Mouse (Mus musculus) midbrain, embryonic 10.5 days (tissue): ENCODE measurements around the gene Prkca. TPM values are rescaled to one million over a fixed set of nuclear protein-coding genes. Genes with fewer than 3 reads are reported as not detected.
A peak's percentile ranks its signal among the peaks of the same experiment; 100 is the strongest.

ENCODE experiments used
- DNase-seq: peaks from one replicate; pipeline ENCODE4 v3.0.0-alpha.2; 2017; ENCODE audit warnings: low spot score
- H3K27ac ChIP-seq: fragments of 300-500 bp; sonication (generic); replicated peaks from 2 replicates; pipeline ENCODE4 v1.5.1; 2016; ENCODE audit warnings: mild to moderate bottlenecking
- H3K27me3 ChIP-seq: fragments of 300-500 bp; sonication (generic); 2 replicates; pipeline ENCODE4 v1.6.1; 2016; ENCODE audit warnings: low read depth, mild to moderate bottlenecking; ENCODE audit not compliant: poor library complexity, severe bottlenecking
- H3K36me3 ChIP-seq: fragments of 300-500 bp; sonication (generic); 2 replicates; pipeline ENCODE4 v1.6.1; 2016; ENCODE audit warnings: mild to moderate bottlenecking, moderate library complexity
- H3K4me1 ChIP-seq: fragments of 300-500 bp; sonication (generic); 2 replicates; pipeline ENCODE4 v1.6.1; 2016
- H3K4me3 ChIP-seq: fragments of 300-500 bp; sonication (generic); 2 replicates; pipeline ENCODE4 v1.5.1; 2016; ENCODE audit warnings: mild to moderate bottlenecking, moderate library complexity
- H3K9me3 ChIP-seq: fragments of 300-500 bp; sonication (generic); replicated peaks from 2 replicates; pipeline ENCODE4 v1.6.1; 2016; ENCODE audit warnings: mild to moderate bottlenecking
- WGBS: fragments of 180-500 bp; shearing (Covaris S2); methylation state at CpG from one replicate; pipeline ENCODE4 v1.1.7; 2016; 5-methylcytosine and 5-hydroxymethylcytosine counted together
- polyA plus RNA-seq: library from polyadenylated mRNA; unstranded; fragments of >200 nt; fragmentation: Nextera tagmentation; extraction: Ambion mirVana; gene quantifications from 2 replicates; pipeline ENCODE4 v1.2.1, GENCODE M21; 2016

Gene Prkca
- polyA plus RNA-seq, 1 experiment from 2014 or later: 2.5 TPM

GRCm38 (mm10) chr11:108170107-108170506, 173.6 kb downstream of the Prkca start:
- Histone ChIP-seq H3K36me3 (no peaks in the 10 kb centered on the region), H3K4me3 (no peak overlapping the region), H3K27me3 (no peaks in the 10 kb centered on the region), H3K9me3 (no peaks in the 10 kb centered on the region; the same call in 1 of the 2 replicates), H3K4me1 (peaks cover 6% of the 10 kb centered on the region), H3K27ac (no peak overlapping the region)
- 87% methylated on average over 3 of the region's 3 CpGs for WGBS
- DNase-seq: no peak

GRCm38 (mm10) chr11:108165725-108166124, 178.0 kb downstream of the Prkca start:
- no peak overlapping the region for H3K4me3 ChIP-seq
- 87% methylated on average over 9 of the region's 9 CpGs for WGBS
- no peaks in the 10 kb centered on the region; the same call in 1 of the 2 replicates for H3K9me3 ChIP-seq
- no peak overlapping the region for H3K27ac ChIP-seq
- no peak for DNase-seq
- no peaks in the 10 kb centered on the region for H3K36me3 ChIP-seq
- H3K27me3 ChIP-seq: no peaks in the 10 kb centered on the region
- H3K4me1 ChIP-seq: peaks cover 19% of the 10 kb centered on the region

GRCm38 (mm10) chr11:108162639-108163038, 181.1 kb downstream of the Prkca start:
- H3K27ac ChIP-seq: peak overlapping the region; percentile 77
- no peak overlapping the region for H3K4me3 ChIP-seq
- peaks cover 19% of the 10 kb centered on the region for H3K4me1 ChIP-seq
- H3K36me3 ChIP-seq: no peaks in the 10 kb centered on the region
- DNase-seq: no peak
- no peaks in the 10 kb centered on the region; the same call in 1 of the 2 replicates for H3K9me3 ChIP-seq
- no peaks in the 10 kb centered on the region for H3K27me3 ChIP-seq
- 83% methylated on average over 1 of the region's 1 CpGs for WGBS

- WGBS: 41% methylated on average over 4 of the region's 4 CpGs
- no peaks in the 10 kb centered on the region for H3K36me3 ChIP-seq
- DNase-seq: no peak
- no peaks in the 10 kb centered on the region for H3K27me3 ChIP-seq
- no peak overlapping the region for H3K4me3 ChIP-seq
- peak overlapping the region; percentile 77 for H3K27ac ChIP-seq
- H3K4me1 ChIP-seq: peaks cover 19% of the 10 kb centered on the region
- no peaks in the 10 kb centered on the region; the same call in 1 of the 2 replicates for H3K9me3 ChIP-seq
Observed at GRCm38 (mm10) chr11:108162110-108162509, 181.6 kb downstream of the Prkca start.

- Histone ChIP-seq H3K4me3 (no peak overlapping the region), H3K4me1 (peaks cover 26% of the 10 kb centered on the region), H3K9me3 (no peaks in the 10 kb centered on the region; the same call in 1 of the 2 replicates), H3K27ac (no peak overlapping the region), H3K36me3 (no peaks in the 10 kb centered on the region), H3K27me3 (no peaks in the 10 kb centered on the region)
- no peak for DNase-seq
- WGBS: 95% methylated on average over 7 of the region's 7 CpGs
Observed at GRCm38 (mm10) chr11:108160056-108160455, 183.7 kb downstream of the Prkca start.

- H3K4me1 ChIP-seq: peaks cover 22% of the 10 kb centered on the region
- no peaks in the 10 kb centered on the region; the same call in 1 of the 2 replicates for H3K9me3 ChIP-seq
- WGBS: 96% methylated on average over 3 of the region's 3 CpGs
- no peaks in the 10 kb centered on the region for H3K36me3 ChIP-seq
- H3K4me3 ChIP-seq: no peak overlapping the region
- no peak for DNase-seq
- H3K27me3 ChIP-seq: no peaks in the 10 kb centered on the region
- H3K27ac ChIP-seq: no peak overlapping the region
Observed at GRCm38 (mm10) chr11:108158046-108158445, 185.7 kb downstream of the Prkca start.

- 0 out of 2 replicates have a peak, but pooled peaks cover 2% of the 10 kb centered on the region for H3K27me3 ChIP-seq
- H3K9me3 ChIP-seq: no peaks in the 10 kb centered on the region; the same call in 1 of the 2 replicates
- H3K36me3 ChIP-seq: no peaks in the 10 kb centered on the region
- peaks cover 13% of the 10 kb centered on the region for H3K4me1 ChIP-seq
- no peak overlapping the region for H3K4me3 ChIP-seq
- H3K27ac ChIP-seq: no peak overlapping the region
- no peak for DNase-seq
- WGBS: 95% methylated on average over 5 of the region's 5 CpGs
Observed at GRCm38 (mm10) chr11:108157074-108157473, 186.7 kb downstream of the Prkca start.

- Histone ChIP-seq H3K9me3 (no peaks in the 10 kb centered on the region; the same call in 1 of the 2 replicates), H3K27me3 (0 out of 2 replicates have a peak, but pooled peaks cover 5% of the 10 kb centered on the region), H3K27ac (no peak overlapping the region), H3K4me1 (peaks cover 7% of the 10 kb centered on the region; the same call in 1 of the 2 replicates), H3K36me3 (no peaks in the 10 kb centered on the region), H3K4me3 (no peak overlapping the region)
- no peak for DNase-seq
- 83% methylated on average over 5 of the region's 5 CpGs for WGBS
Observed at GRCm38 (mm10) chr11:108156107-108156506, 187.6 kb downstream of the Prkca start.

- 90% methylated on average over 8 of the region's 8 CpGs for WGBS
Observed at GRCm38 (mm10) chr11:108155088-108155580, 188.6 kb downstream of the Prkca start.

GRCm38 (mm10) chr11:108153997-108154841, 189.5 kb downstream of the Prkca start:
- no peak overlapping the region for H3K27ac ChIP-seq
- 89% methylated on average over 9 of the region's 9 CpGs for WGBS
- peaks cover 15% of the 10 kb centered on the region for H3K4me1 ChIP-seq
- H3K27me3 ChIP-seq: peaks cover 15% of the 10 kb centered on the region
- no peaks in the 10 kb centered on the region for H3K9me3 ChIP-seq
- DNase-seq: no peak
- H3K36me3 ChIP-seq: no peaks in the 10 kb centered on the region
- no peak overlapping the region for H3K4me3 ChIP-seq

More at GRCm38 (mm10) chr11:108155088-108155580, 188.6 kb downstream of the Prkca start:
- H3K27ac ChIP-seq: no peak overlapping the region
- DNase-seq: no peak
- peaks cover 12% of the 10 kb centered on the region for H3K27me3 ChIP-seq
- no peak overlapping the region for H3K4me3 ChIP-seq
- no peaks in the 10 kb centered on the region for H3K36me3 ChIP-seq
- no peaks in the 10 kb centered on the region; the same call in 1 of the 2 replicates for H3K9me3 ChIP-seq
- peaks cover 13% of the 10 kb centered on the region for H3K4me1 ChIP-seq

GRCm38 (mm10) chr11:108152591-108152990, 191.1 kb downstream of the Prkca start:
- Histone ChIP-seq H3K4me1 (peaks cover 27% of the 10 kb centered on the region), H3K9me3 (no peaks in the 10 kb centered on the region), H3K36me3 (no peaks in the 10 kb centered on the region), H3K27me3 (peaks cover 15% of the 10 kb centered on the region), H3K27ac (no peak overlapping the region), H3K4me3 (no peak overlapping the region)
- 89% methylated on average over 4 of the region's 4 CpGs for WGBS
- DNase-seq: no peak

GRCm38 (mm10) chr11:108150410-108150809, 193.3 kb downstream of the Prkca start:
- Histone ChIP-seq H3K4me1 (peaks cover 30% of the 10 kb centered on the region), H3K36me3 (no peaks in the 10 kb centered on the region), H3K4me3 (no peak overlapping the region), H3K27me3 (peaks cover 25% of the 10 kb centered on the region), H3K27ac (0 out of 2 replicates have a peak overlapping the region, but pooled peaks have one; percentile 13), H3K9me3 (no peaks in the 10 kb centered on the region)
- WGBS: 51% methylated on average over 7 of the region's 7 CpGs
- no peak for DNase-seq

GRCm38 (mm10) chr11:108149187-108149586, 194.5 kb downstream of the Prkca start:
- WGBS: 75% methylated on average over 9 of the region's 9 CpGs
- H3K27ac ChIP-seq: no peak overlapping the region
- H3K36me3 ChIP-seq: no peaks in the 10 kb centered on the region
- peaks cover 35% of the 10 kb centered on the region for H3K4me1 ChIP-seq
- H3K9me3 ChIP-seq: no peaks in the 10 kb centered on the region
- peaks cover 25% of the 10 kb centered on the region for H3K27me3 ChIP-seq
- no peak for DNase-seq
- no peak overlapping the region for H3K4me3 ChIP-seq
